Mouse (Mus musculus): Measurements from ENCODE around the gene Abca9.

DNA sequence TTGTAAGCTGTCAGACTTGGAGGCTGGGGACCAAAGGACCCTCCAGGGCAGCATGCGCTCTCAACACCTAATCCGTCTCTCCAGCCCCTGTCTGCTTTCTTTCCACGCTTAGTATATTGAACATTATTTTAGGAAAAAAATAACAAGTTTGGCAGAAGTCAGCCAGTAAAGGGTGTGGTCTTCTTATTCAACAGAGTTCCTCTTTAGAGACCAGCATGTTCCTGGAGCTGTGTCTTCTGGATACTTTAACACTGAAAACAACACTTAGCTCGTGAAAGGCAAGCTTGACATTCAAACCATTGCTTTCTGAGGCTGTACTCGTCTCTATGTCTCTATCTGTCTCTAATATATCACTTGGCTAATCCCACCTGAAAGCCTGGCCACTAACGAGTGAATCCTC, 10.9 kb downstream of the Abca9 start:
- TF ChIP-seq CTCF (IDR thresholded peaks at IDR 0.05; ENCODE audit: low read depth) (no peak), EP300 (IDR thresholded peaks at IDR 0.05; ENCODE audit: low read depth) (no peak)
